Mouse (Mus musculus) mature B cell (primary cell): ENCODE results near the gene Pou2f1.

Experiments
- in situ Hi-C: fragments of 300-500 bp; cut with MboI; formaldehyde crosslinking; loops from 2 replicates; pipeline ENCODE4 v1.14.3; 2019

The Pou2f1 gene

GRCm38 (mm10) chr1:165848417-165848816 lies 154.1 kb downstream of the Pou2f1 start:
- in situ Hi-C loops = loop anchor here (10.0 kb wide), 1 partner anchor 306 kb away; no protein-coding TSS in a partner anchor

- in situ Hi-C loops = loop anchor here (10.0 kb wide), 1 partner anchor 309 kb away; no protein-coding TSS in a partner anchor
Observed at GRCm38 (mm10) chr1:165845366-165845765, 157.1 kb downstream of the Pou2f1 start.

GRCm38 (mm10) chr1:165844956-165845355 lies 157.5 kb downstream of the Pou2f1 start:
- in situ Hi-C loops = loop anchor here (10.0 kb wide), 1 partner anchor 310 kb away; no protein-coding TSS in a partner anchor

- in situ Hi-C loops = loop anchor here (10.0 kb wide), 1 partner anchor 310 kb away; no protein-coding TSS in a partner anchor
Observed at GRCm38 (mm10) chr1:165844466-165844951, 158.0 kb downstream of the Pou2f1 start.

- in situ Hi-C loops = loop anchor here (10.0 kb wide), 1 partner anchor 311 kb away; no protein-coding TSS in a partner anchor
Observed at GRCm38 (mm10) chr1:165843586-165843985, 158.9 kb downstream of the Pou2f1 start.

GRCm38 (mm10) chr1:165842170-165842569 lies 160.3 kb downstream of the Pou2f1 start:
- in situ Hi-C loops = loop anchor here (10.0 kb wide), 1 partner anchor 313 kb away; no protein-coding TSS in a partner anchor

GRCm38 (mm10) chr1:165840548-165841230 lies 161.8 kb downstream of the Pou2f1 start:
- in situ Hi-C loops = loop anchor here (10.0 kb wide), 1 partner anchor 314 kb away; no protein-coding TSS in a partner anchor

GRCm38 (mm10) chr1:165839201-165839600 lies 163.3 kb downstream of the Pou2f1 start:
- in situ Hi-C loops = no loop called here

- in situ Hi-C loops = no loop called here
Observed at GRCm38 (mm10) chr1:165837546-165837945, 164.9 kb downstream of the Pou2f1 start.

- in situ Hi-C loops = no loop called here
Observed at GRCm38 (mm10) chr1:165836461-165836860, 166.0 kb downstream of the Pou2f1 start.

GRCm38 (mm10) chr1:165834633-165834975 lies 167.9 kb downstream of the Pou2f1 start:
- in situ Hi-C loops = no loop called here

- in situ Hi-C loops = no loop called here
Observed at GRCm38 (mm10) chr1:165833910-165834632, 168.4 kb downstream of the Pou2f1 start.

- in situ Hi-C loops = no loop called here
Observed at GRCm38 (mm10) chr1:165833244-165833643, 169.2 kb downstream of the Pou2f1 start.

- in situ Hi-C loops = no loop called here
Observed at GRCm38 (mm10) chr1:165829890-165830289, 172.6 kb downstream of the Pou2f1 start.

GRCm38 (mm10) chr1:165828615-165829014 lies 173.9 kb downstream of the Pou2f1 start:
- in situ Hi-C loops = no loop called here

GRCm38 (mm10) chr1:165828173-165828572 lies 174.3 kb downstream of the Pou2f1 start:
- in situ Hi-C loops = no loop called here

GRCm38 (mm10) chr1:165822031-165822430 lies 180.4 kb downstream of the Pou2f1 start:
- in situ Hi-C loops = no loop called here

- in situ Hi-C loops = no loop called here
Observed at GRCm38 (mm10) chr1:165819147-165819546, 183.3 kb downstream of the Pou2f1 start.

GRCm38 (mm10) chr1:165818145-165818860 lies 184.2 kb downstream of the Pou2f1 start:
- in situ Hi-C loops = no loop called here

GRCm38 (mm10) chr1:165817264-165817663 lies 185.2 kb downstream of the Pou2f1 start:
- in situ Hi-C loops = no loop called here

- in situ Hi-C loops = no loop called here
Observed at GRCm38 (mm10) chr1:165816391-165816790, 186.1 kb downstream of the Pou2f1 start.
